Mouse (Mus musculus): ENCODE data around the gene Slc12a1. TPM values are rescaled to one million over a fixed set of nuclear protein-coding genes. Genes with fewer than 3 reads are reported as not detected.

The Slc12a1 gene
- polyA plus RNA-seq, 1 experiment from 2014 or later = not detected

DNA sequence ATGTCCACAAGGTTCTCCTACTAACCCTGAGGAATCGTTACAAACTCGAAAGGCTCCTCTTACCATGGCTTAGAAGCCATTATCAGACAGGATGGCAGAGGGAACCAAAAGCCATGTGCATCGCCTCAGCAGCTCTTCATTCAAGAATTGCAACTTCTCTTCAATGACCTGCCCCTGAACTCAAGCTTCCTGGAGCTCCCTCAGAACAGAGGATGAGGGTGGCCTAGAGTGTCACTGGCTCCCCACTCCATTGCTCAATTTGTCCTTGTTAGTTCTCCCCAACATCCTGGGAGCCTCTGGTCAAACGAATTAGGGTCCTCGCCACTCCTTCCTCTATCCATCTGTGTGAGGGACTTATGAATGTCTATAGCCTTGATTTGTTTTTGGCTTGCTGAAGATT, 124.4 kb downstream of the Slc12a1 start:
- H3K4me3 ChIP-seq = no peak overlapping the region
- H3K27ac ChIP-seq = no peak overlapping the region
- H3K4me1 ChIP-seq = peaks cover 4% of the 10 kb centered on the region; the same call in 1 of the 2 replicates
- DNase-seq (ENCODE audit: extremely low spot score, low spot score) = no peak
- WGBS = 82% methylated on average over 5 of the region's 5 CpGs
- H3K36me3 ChIP-seq (replicated peaks) = no peaks in the 10 kb centered on the region
- H3K9me3 ChIP-seq = no peaks in the 10 kb centered on the region
- H3K27me3 ChIP-seq (ENCODE audit: poor library complexity, severe bottlenecking) = no peaks in the 10 kb centered on the region

DNA sequence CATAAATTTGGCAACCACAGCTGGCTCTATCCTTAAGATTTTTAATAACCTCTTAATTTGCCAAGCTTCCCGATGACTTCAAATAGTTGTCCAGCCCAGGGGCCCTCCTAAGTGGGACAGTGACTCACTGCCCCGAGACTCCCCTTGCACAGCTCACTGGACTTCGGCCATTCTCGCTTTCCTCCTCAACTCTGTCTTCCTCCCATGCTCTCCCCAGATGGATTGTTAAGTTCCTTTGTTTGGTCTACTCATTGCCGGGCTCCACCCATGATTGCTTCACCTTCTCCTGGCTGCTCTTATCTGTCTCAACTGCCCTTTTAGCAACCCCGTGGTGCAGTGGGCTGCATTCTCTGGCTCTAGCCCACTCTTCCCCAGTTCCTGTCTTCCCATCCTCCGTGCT, 126.2 kb downstream of the Slc12a1 start:
- Histone ChIP-seq H3K36me3 (replicated peaks) (no peaks in the 10 kb centered on the region), H3K4me1 (peaks cover 4% of the 10 kb centered on the region; the same call in 1 of the 2 replicates), H3K27me3 (ENCODE audit: poor library complexity, severe bottlenecking) (no peaks in the 10 kb centered on the region), H3K27ac (no peak overlapping the region), H3K4me3 (no peak overlapping the region), H3K9me3 (no peaks in the 10 kb centered on the region)
- no peak for DNase-seq (ENCODE audit: extremely low spot score, low spot score)
- WGBS = 85% methylated on average over 7 of the region's 7 CpGs

Other genes with a start within 250 kb of the Slc12a1 start
- gene Slc24a5, start 84.4 kb upstream of the Slc12a1 start, polyA plus RNA-seq (2016; fragmentation: Nextera tagmentation; extraction: Ambion mirVana) = 3.9 and 5.4 TPM in 2 replicates
- 162 and 168 TPM in 2 replicates for gene Myef2, start 28.8 kb upstream of the Slc12a1 start, polyA plus RNA-seq (2016; fragmentation: Nextera tagmentation; extraction: Ambion mirVana)
- not detected in 2 replicates for gene Ctxn2, start 15.8 kb upstream of the Slc12a1 start, polyA plus RNA-seq (2016; fragmentation: Nextera tagmentation; extraction: Ambion mirVana)
- 322 and 337 TPM in 2 replicates for gene Dut, start 94.7 kb downstream of the Slc12a1 start, polyA plus RNA-seq (2016; fragmentation: Nextera tagmentation; extraction: Ambion mirVana)